Mouse (Mus musculus) heart, postnatal 0 days (tissue): ENCODE results near the gene Prkn.

ENCODE experiments used
- CTCF ChIP-seq: IDR thresholded peaks from 2 replicates; pipeline ENCODE4 v1.5.1; 2016; ENCODE audit warnings: antibody characterized with exemption, control low read depth, low read depth
- EP300 ChIP-seq: IDR thresholded peaks from 2 replicates; pipeline ENCODE4 v1.6.1; 2016; ENCODE audit warnings: antibody characterized with exemption, low read depth

DNA sequence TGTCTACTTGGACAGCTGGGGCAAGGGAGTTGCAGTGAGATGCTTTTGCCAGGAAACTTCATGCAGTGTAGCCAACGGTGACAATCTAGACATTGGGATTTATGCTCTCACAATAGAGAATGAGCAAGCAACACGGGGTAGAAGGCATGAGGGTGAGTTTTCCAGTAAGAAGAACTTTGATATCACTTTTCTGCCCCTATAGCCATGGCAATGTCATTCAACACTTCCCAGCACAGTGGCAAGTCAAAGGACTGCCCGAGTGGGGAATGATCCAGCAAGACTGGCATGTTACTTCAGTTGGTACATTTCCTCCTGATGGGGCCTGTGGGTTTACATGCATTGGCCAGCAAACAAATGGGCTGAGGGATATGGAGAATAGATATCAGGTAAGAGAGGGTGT lies 577.0 kb downstream of the Prkn start:
- TF ChIP-seq EP300 (no peak), CTCF (no peak)
